Mouse (Mus musculus) cerebellum, adult 18-20 months (tissue): ENCODE data around the gene Stpg4.
A peak's percentile ranks its signal among the peaks of the same experiment; 100 is the strongest.

ENCODE experiments used
- DNase-seq, 2 experiments: peaks; one replicate each; pipeline ENCODE4 v3.0.0; 2021

The Stpg4 gene

GRCm38 (mm10) chr17:87378354-87379159 lies 49.0 kb downstream of the Stpg4 start:
- DNase-seq: no peak

DNA sequence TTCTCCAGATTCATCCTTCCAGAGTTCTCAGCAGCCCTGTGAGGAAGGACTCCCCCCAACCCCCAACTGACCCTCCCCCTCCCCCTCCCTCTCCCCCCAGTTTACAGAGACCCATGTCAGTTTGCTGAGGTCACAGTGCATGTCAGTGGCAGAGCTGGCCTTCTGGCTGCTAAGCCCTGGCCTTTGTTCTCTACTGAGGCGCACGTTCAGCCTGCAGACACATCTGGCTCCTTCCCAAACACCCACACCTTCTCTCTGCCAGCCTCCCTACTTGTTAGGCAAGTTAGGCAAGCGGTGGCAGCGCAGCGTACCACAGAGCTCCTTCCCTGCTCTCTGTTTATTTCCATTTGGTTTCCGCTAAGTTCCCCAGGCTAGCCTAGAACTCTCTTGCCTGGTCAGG lies 50.0 kb downstream of the Stpg4 start:
- no peak for DNase-seq

GRCm38 (mm10) chr17:87376831-87377471 lies 50.6 kb downstream of the Stpg4 start:
- no peak for DNase-seq

DNA sequence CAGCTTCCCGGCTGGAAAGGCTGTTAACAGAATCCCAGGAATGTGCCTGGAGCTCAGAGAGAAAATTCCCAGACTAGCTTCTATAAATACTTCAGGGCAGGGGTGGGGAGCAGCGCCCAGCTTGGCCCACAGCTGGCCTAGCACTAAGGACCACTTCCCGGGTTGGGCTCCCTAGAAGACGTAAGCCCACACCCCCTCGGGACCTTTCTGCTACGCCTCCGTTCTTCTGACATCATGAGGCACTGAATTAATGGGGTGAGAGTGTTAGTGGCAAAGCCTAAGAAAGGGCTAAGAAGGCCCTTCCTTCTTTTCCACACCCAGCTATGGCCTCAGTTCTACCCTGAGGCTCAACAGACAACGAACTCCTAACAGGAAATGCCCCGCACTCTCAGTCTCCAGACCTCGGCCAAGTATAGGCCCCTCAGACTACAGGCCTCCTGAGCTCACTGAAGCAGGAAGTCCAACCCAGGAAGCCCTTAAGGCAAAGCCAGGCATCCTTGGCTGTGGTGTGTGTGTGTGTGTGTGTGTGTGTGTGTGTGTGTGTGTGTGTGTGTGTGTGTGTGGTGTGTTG lies 51.5 kb downstream of the Stpg4 start:
- DNase-seq: no peak

GRCm38 (mm10) chr17:87373327-87373726 lies 54.2 kb downstream of the Stpg4 start:
- no peak for DNase-seq

DNA sequence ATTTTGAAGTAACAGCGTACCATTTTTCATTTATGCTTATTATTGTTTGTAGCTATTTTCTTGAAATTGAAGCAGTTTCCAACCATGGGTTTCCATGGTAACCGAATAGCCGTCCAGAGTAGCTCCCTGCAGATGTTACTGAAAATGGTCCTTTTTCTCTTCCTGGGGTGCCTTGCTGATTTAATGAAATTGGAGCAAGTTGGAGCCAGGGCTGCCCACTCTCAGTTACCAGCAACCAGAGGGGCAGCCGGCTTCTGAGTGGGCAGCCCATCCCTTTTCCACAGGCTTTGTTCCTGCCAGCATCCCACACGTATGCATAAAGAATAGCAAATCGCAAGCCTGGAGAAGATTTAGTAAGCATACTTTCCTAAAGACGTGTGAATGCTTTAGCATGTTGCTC lies 55.4 kb downstream of the Stpg4 start:
- no peak for DNase-seq

GRCm38 (mm10) chr17:87369270-87369759 lies 58.2 kb downstream of the Stpg4 start:
- DNase-seq: no peak

DNA sequence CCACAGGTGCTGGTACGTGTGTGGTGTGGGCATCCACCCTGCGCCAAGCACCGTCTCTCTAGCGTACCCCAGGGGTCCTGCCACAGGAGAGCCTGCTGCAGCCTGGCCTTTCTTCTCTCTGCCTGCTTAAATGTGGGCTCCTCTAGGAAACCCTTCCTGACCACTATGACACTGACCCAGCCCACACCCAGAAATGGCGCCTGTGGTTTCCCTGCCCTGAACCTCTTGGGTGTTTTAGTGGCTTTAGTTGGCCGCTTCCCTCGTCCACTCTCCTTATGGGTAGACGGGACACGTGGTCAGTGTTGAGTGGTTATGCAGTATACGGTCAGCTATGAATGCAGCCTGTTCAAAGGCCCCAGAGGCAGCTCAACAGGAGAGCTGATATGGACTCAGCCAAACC lies 59.1 kb downstream of the Stpg4 start:
- DNase-seq: no peak

- DNase-seq: peak; percentile 48 to 52
Measured at GRCm38 (mm10) chr17:87367640-87368039, 59.9 kb downstream of the Stpg4 start.

DNA sequence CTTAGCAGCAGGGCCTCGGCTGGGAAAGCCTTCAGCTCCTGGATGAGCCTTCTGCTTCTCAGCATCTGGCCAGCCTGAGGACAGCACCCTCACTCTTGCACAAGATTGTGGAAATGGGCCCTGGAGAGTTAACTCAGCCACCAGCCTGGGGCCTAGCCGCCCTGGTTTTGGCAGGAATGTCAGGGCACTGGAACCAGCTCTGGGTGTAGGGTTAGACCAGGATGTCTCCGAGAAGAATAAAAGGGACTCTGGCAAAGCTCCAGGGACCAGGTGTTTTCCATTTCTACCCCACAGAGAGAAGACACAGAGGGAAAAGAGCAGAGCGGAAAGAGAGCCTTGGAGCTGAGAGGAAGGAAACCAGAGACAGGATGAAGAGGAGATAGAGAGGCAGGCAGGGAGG lies 60.3 kb downstream of the Stpg4 start:
- no peak for DNase-seq

- no peak for DNase-seq
Measured at GRCm38 (mm10) chr17:87366520-87366919, 61.0 kb downstream of the Stpg4 start.

- DNase-seq: no peak
Measured at GRCm38 (mm10) chr17:87365268-87365667, 62.3 kb downstream of the Stpg4 start.

DNA sequence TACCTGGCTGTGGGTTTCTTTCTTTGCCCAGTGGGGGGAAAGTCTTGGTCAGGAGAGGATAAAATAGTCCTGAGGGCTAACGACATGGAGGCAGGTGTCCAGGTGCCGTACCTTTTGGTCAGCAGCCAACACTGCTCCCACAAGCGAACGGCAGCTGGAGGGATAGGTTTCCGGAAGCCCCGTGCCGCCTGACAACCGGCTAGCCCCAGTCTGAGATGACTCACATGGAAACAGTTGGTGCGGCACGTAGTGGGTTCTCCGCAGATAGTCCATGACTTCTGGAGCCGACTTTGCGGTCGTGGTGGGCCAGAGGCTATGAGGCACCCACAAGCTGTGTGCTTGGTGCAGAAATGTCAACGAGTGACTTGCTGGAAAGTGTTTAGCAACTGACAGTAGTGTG lies 63.4 kb downstream of the Stpg4 start:
- no peak for DNase-seq

DNA sequence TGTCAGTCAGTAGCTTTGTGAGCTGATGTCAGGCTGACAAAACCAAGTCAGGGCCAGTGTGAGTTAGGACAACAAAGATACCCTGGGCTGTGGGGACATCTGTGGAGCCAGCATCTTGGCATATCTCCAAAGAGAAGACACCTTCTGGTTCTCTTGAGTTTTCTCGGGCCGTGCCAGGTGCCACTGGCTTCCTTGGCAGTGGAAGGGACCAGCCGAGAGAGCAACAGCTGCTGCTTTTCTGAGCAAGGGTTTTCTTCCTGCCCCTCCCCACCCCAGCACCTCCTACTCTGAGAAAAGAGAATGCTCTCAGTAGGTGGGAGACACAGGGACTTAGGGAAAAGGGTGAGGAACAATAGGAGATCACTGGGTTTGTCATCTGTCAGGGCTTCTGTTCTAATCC lies 66.4 kb downstream of the Stpg4 start:
- DNase-seq: peak in 1 of 2 experiments; percentile 35

- DNase-seq: no peak
Measured at GRCm38 (mm10) chr17:87357506-87357905, 70.0 kb downstream of the Stpg4 start.

DNA sequence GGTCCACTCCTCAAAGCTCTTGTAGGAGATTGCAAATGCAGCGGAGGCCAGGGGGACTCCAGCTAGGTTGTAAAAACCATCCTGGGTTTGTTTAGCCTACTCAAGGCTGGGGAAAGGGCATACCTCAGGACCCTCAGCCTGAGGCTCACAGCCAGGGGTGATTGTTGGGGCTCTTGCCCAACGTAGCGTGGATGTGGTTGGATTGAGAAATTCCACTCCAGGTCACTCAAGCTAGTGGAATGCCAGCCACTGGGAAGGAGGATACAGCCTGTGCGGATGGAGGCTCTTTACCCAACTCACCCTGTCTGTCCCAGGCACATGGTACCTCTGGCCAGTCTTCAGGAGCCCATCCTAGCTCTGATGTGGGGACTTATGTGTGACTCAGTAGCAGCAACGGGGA lies 71.3 kb downstream of the Stpg4 start:
- no peak for DNase-seq

GRCm38 (mm10) chr17:87355456-87355855 lies 72.1 kb downstream of the Stpg4 start:
- no peak for DNase-seq

DNA sequence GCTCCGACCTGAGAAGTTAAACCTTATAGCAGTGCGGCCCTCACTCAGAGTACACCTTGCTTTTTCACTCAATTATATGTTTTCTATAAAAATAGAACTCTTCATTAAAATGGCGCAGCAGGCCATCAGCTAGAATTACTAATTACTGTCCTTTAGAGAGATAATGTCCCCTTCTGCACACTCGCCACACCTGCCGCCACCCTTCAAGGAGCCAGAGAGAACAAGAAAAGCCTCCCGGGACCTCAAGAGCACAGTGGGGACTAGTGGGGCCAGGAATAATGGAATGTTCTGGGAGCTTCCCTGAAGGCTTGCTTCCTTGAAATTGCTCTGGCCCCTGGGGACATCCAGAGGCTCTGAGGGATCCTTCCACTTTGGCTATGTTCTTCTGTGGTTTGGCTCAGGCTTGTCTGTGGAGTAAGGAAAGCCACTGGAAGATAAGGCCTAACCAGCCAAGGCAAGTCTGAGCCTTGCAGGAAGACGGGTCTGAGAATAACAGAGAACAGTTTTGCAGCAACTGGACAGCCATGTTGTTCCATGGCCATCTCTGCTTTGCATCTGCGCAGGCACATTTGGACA lies 73.7 kb downstream of the Stpg4 start:
- DNase-seq: no peak

GRCm38 (mm10) chr17:87352898-87353225 lies 74.7 kb downstream of the Stpg4 start:
- no peak for DNase-seq

DNA sequence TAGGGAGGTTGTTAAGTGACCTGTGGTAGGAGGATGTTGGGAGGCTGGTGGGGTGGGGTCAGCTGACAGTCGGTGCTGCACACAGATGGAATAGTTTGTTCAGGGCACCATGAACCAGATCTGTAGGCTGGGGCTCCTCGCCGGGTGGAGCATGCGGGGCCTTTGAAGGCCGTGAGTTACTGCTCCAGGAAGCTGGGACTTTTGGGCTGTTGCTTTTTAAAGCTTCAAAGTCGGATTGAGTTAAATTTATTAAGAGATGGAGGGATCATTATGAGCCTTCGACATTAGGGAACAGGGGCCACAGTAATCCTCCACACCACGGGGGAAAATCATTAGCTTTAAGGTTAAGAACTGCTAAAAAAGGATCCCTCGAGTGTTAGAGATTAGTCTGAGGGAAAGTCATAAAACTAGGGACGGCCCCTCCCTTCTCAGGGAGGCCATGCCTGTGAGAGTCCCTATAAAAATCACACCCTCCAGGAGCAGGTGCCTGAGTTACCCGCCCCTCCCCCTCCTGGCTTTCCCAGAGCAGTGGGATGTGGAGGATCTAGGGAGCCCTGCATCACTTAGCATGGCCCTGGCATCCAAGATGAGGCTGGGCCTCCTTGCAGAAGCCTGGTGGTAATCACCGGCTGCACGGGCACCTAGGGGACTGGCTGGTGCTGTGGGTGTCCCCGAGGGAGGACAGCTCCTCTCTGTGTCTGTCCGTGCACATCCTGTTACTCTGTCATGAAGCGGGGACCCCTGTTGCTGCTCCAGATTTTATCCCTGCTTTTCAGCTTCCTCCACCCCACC lies 75.2 kb downstream of the Stpg4 start:
- peak in 1 of 2 experiments; percentile 17 for DNase-seq

DNA sequence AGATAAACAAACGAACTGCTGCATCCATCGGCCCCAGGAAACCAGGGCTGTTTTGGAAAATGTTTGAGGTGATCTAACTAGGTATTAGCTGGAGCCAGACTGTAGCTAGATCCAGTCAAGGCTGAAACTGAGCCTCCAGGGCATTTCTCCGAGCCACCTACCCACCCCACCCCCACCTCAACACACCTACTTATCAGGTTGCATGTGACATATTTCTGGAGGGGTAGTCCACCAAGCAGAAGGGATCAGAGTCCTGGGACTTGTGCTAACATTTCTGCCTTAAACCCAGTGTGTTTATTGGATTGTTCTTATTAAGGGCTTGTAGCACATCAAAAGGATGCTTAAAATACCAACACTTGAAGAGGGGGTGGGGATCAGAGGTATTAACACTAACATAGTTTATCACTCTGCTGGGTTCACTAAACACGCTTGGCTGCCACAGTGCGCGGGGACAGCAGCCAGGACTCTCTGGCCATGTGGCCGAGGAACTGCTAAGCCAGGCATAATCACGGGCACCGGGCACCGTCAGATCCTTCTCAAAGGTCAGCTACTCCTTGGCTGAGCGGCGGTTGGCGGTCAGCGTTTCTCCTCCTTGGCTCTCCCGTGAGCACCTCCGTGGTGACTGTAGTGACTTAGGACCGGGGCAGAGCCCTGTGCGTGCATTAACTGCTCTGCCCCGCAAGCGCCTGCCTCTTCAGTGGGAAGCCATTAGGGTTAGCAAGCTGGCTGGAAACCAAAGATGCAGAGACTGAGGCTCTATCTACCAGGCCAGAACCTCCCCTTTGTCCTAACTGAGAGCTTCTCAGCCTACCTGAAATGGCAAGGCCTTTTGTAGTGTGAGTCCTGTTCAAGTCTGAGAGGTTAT lies 76.1 kb downstream of the Stpg4 start:
- peak; percentile 78 to 82 for DNase-seq
